Mouse (Mus musculus) cortical plate, adult 2 months (tissue): Measurements from ENCODE around the gene Prrt1. TPM values are rescaled to one million over a fixed set of nuclear protein-coding genes. Genes with fewer than 3 reads are reported as not detected.

Experiments
- H3K27ac ChIP-seq: fragments of 200-500 bp; 2 replicates; pipeline ENCODE4 v1.5.1; 2012; ENCODE audit warnings: low read length, control low read depth, inconsistent platforms; ENCODE audit not compliant: insufficient read depth
- H3K4me1 ChIP-seq: fragments of 200-500 bp; 2 replicates; pipeline ENCODE4 v1.6.1; 2011; ENCODE audit warnings: low read length; ENCODE audit not compliant: control insufficient read depth, insufficient read depth
- H3K4me3 ChIP-seq: fragments of 200-500 bp; 2 replicates; pipeline ENCODE4 v1.5.1; 2011; ENCODE audit warnings: mild to moderate bottlenecking, low read length, control low read depth; ENCODE audit not compliant: insufficient read depth
- CTCF ChIP-seq: fragments of 200-500 bp; IDR thresholded peaks from 2 replicates; pipeline ENCODE4 v1.5.1; 2011; ENCODE audit warnings: mild to moderate bottlenecking, control low read depth, low read length; ENCODE audit not compliant: insufficient read depth; ENCODE audit errors: extremely low read depth
- POLR2A ChIP-seq: fragments of 200-500 bp; IDR thresholded peaks from 2 replicates; pipeline ENCODE4 v1.6.1; 2011; ENCODE audit warnings: mild to moderate bottlenecking, low read length, control low read depth; ENCODE audit not compliant: insufficient read depth; ENCODE audit errors: extremely low read depth
- polyA plus RNA-seq: library from polyadenylated mRNA; depleted of rRNA; stranded (reverse); fragments of >200 nt; gene quantifications from 2 replicates; pipeline ENCODE4 v1.2.3, GENCODE M21; 2012

Prrt1 gene
- polyA plus RNA-seq, 1 experiment = 160 TPM

GRCm38 (mm10) chr17:34627093-34627942 lies 2.0 kb upstream of the Prrt1 start:
- Histone ChIP-seq H3K4me3 (peak overlapping the region; percentile 75), H3K27ac (peak overlapping the region; percentile 97), H3K4me1 (peaks cover 5% of the 10 kb centered on the region; the same call in 1 of the 2 replicates)
- TF ChIP-seq CTCF (no peak), POLR2A (peak; percentile 81)

- H3K4me1 ChIP-seq = peaks cover 5% of the 10 kb centered on the region; the same call in 1 of the 2 replicates
- H3K27ac ChIP-seq = peak within 1 kb of the TSS; percentile 97
- H3K4me3 ChIP-seq = peak within 1 kb of the TSS; percentile 75
- no peak for TF ChIP-seq POLR2A
- no peak for TF ChIP-seq CTCF
Measured at GRCm38 (mm10) chr17:34627943-34628643, 1.2 kb upstream of the Prrt1 start, which contains the start of gene Ppt2. Gene Ppt2, minus strand, starts transcription at chr17:34628510.

GRCm38 (mm10) chr17:34628644-34628967 lies 727 bp upstream of the Prrt1 start:
- TF ChIP-seq POLR2A = no peak
- no peak for TF ChIP-seq CTCF

GRCm38 (mm10) chr17:34629796-34630603 lies 667 bp downstream of the Prrt1 start:
- TF ChIP-seq CTCF (no peak), POLR2A (no peak)
- Histone ChIP-seq H3K27ac (peak overlapping the region; percentile 62), H3K4me3 (peak overlapping the region; percentile 75), H3K4me1 (peaks cover 5% of the 10 kb centered on the region; the same call in 1 of the 2 replicates)

More at GRCm38 (mm10) chr17:34628644-34628967, 727 bp upstream of the Prrt1 start:
- Histone ChIP-seq H3K4me3 (peak overlapping the region; percentile 75), H3K27ac (peak overlapping the region; percentile 97; the same call in 1 of the 2 replicates), H3K4me1 (peaks cover 5% of the 10 kb centered on the region; the same call in 1 of the 2 replicates)

- TF ChIP-seq POLR2A (no peak), CTCF (no peak)
- peak overlapping the region; percentile 75 for H3K4me3 ChIP-seq
- H3K27ac ChIP-seq = peak overlapping the region; percentile 94
- H3K4me1 ChIP-seq = peaks cover 5% of the 10 kb centered on the region; the same call in 1 of the 2 replicates
Measured at GRCm38 (mm10) chr17:34630761-34631301, 1.5 kb downstream of the Prrt1 start.

- Histone ChIP-seq H3K27ac (peak overlapping the region; percentile 21), H3K4me1 (peaks cover 5% of the 10 kb centered on the region; the same call in 1 of the 2 replicates), H3K4me3 (peak overlapping the region; percentile 75)
- no peak for TF ChIP-seq POLR2A
- TF ChIP-seq CTCF = no peak
Measured at GRCm38 (mm10) chr17:34631647-34632046, 2.3 kb downstream of the Prrt1 start.

GRCm38 (mm10) chr17:34632261-34632691 lies 2.9 kb downstream of the Prrt1 start:
- TF ChIP-seq CTCF (no peak), POLR2A (peak; percentile 64; the same call in 1 of the 2 replicates)
- peaks cover 5% of the 10 kb centered on the region; the same call in 1 of the 2 replicates for H3K4me1 ChIP-seq

GRCm38 (mm10) chr17:34635671-34636070 lies 6.3 kb downstream of the Prrt1 start:
- H3K4me1 ChIP-seq = no peaks in the 10 kb centered on the region
- H3K4me3 ChIP-seq = no peak overlapping the region
- H3K27ac ChIP-seq = no peak overlapping the region
- TF ChIP-seq CTCF (no peak), POLR2A (no peak)

More at GRCm38 (mm10) chr17:34632261-34632691, 2.9 kb downstream of the Prrt1 start:
- Histone ChIP-seq H3K27ac (peak overlapping the region; percentile 50; the same call in 1 of the 2 replicates), H3K4me3 (peak overlapping the region; percentile 75)
